Mouse (Mus musculus): Measurements from ENCODE around the gene Tmem254c. TPM values are rescaled to one million over a fixed set of nuclear protein-coding genes. Genes with fewer than 3 reads are reported as not detected.

The Tmem254c gene
- total RNA-seq, 2 experiments from 2014 or later, result 16.1 to 28.1 TPM

Other genes starting within 250 kb of the Tmem254c start
- gene Anxa11, start 225.2 kb downstream of the Tmem254c start, total RNA-seq (2021), result 10 to 100 TPM; 48.8 to 56.2 TPM
- 1 to 10 TPM; 2.6 to 5.2 TPM for gene Plac9a, start 164.3 kb downstream of the Tmem254c start, total RNA-seq (2021)
- 1 to 10 TPM; 4.0 to 5.6 TPM for gene Tmem254a, start 139.7 kb downstream of the Tmem254c start, total RNA-seq (2021)
- not detected for gene Cphx1, start 129.1 kb downstream of the Tmem254c start, total RNA-seq (2021)
- gene Duxbl1, start 88.8 kb downstream of the Tmem254c start, total RNA-seq (2021), result 1 to 10 TPM in 1 of 2 experiments, under 1 TPM in 1; 0.21 to 1.5 TPM
- 10 to 100 TPM; 19.2 to 27.0 TPM for gene Gm9780, start 24.6 kb downstream of the Tmem254c start, total RNA-seq (2021)
- gene Cphx2, start 14.2 kb upstream of the Tmem254c start, total RNA-seq (2021), result not detected
- not detected for gene Cphx3, start 14.9 kb upstream of the Tmem254c start, total RNA-seq (2021)
- gene Duxbl2, start 51.0 kb upstream of the Tmem254c start, total RNA-seq (2021), result 1 to 10 TPM in 1 of 2 experiments, under 1 TPM in 1; 0.36 to 1.2 TPM
- 10 to 100 TPM; 58.1 to 64.7 TPM for gene Plac9b, start 115.1 kb upstream of the Tmem254c start, total RNA-seq (2021)
- 10 to 100 TPM; 18.5 to 23.2 TPM for gene Tmem254b, start 139.7 kb upstream of the Tmem254c start, total RNA-seq (2021)
- gene Duxbl3, start 190.6 kb upstream of the Tmem254c start, total RNA-seq (2021), result 1 to 10 TPM in 1 of 2 experiments, under 1 TPM in 1; 0.84 to 1.2 TPM